Mouse (Mus musculus) lung, postnatal 0 days (tissue): Measurements from ENCODE around the gene Ampd3.

Experiments used
- CTCF ChIP-seq: IDR thresholded peaks from 2 replicates; pipeline ENCODE4 v1.5.1; 2016; ENCODE audit warnings: antibody characterized with exemption, mild to moderate bottlenecking
- EP300 ChIP-seq: IDR thresholded peaks from 2 replicates; pipeline ENCODE4 v1.6.1; 2016; ENCODE audit warnings: antibody characterized with exemption, mild to moderate bottlenecking, control low read depth

GRCm38 (mm10) chr7:110855604-110856003 lies 87.6 kb downstream of the Ampd3 start:
- no peak for TF ChIP-seq CTCF
- no peak for TF ChIP-seq EP300
